Mouse (Mus musculus): ENCODE results near the gene Cmtm3.

- TF ChIP-seq POLR2A (IDR thresholded peaks at IDR 0.05; ENCODE audit: insufficient read depth, low read depth, low read length) = no peak
- TF ChIP-seq CTCF (IDR thresholded peaks at IDR 0.05; ENCODE audit: insufficient read depth, low read depth, low read length) = no peak
These were observed 25.9 kb upstream of the Cmtm3 start for GRCm38 (mm10) chr8:104313311-104313710.
